Mouse (Mus musculus): ENCODE measurements at regions not wholly inside any gene's neighbourhood (a gene's known extent, or its start where the extent isn't known, plus 50 kb on each side); places are given as distances from the start of the nearest gene placed in this dataset.
A peak's percentile ranks its signal among the peaks of the same experiment; 100 is the strongest.

DNA sequence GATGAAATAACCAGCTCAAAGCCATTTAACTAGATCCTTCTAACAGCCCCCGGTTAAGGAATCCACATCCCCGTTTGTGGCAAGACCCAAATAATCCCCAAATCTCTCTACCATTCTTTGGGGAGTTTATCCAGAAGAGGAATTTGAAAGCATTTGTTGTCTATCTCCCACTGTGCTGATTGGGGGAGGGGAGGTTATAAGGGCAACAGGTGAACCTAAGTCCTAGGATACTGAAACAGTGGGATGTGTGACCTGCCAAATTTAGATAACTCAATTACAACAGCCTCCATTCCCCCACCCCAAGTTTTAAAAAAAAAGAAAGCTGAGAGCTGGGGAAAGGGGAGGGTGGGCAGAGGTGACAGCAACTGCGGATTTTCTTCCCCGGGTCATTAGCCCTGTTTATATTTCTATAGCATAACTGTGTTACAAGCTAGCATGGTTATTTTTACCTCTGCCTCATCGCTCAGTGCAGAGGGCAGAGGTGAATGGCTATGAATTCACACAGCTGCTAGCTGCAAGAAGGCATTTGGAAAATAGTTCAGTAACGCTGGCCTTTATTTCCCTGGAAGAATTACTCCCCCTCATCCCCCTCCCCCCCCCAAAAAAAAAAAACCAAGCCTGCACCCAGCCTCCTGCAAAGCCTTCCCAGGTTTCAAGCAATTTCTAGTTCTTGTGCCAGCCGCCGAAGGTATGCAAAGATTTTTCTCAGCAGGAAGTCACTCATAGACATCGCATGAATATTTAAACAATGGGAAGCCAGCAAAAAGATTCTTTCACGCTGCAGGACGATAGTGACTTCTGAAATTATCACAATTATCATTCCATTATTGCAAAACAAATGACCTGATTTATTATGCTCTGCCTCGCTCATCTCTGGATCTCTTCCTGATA lies 388.5 kb upstream of the Acvr2a start:
- no peaks in the 10 kb centered on the region for H3K27me3 ChIP-seq
- no peak for DNase-seq (ENCODE audit: low read depth, low spot score)
- no peak for TF ChIP-seq CTCF (IDR thresholded peaks at IDR 0.05)
- POLR2A ChIA-PET = no interaction called here
- CTCF ChIA-PET = interaction anchor here (0.8 kb wide), 1 partner anchor 13 kb away, joined by 3 read pairs; no protein-coding TSS in a partner anchor
- ATAC-seq = no peak
- in situ Hi-C loops (cut with MboI; ENCODE audit: low pct_unique_long_range_greater_than_20kb) = no loop called here

DNA sequence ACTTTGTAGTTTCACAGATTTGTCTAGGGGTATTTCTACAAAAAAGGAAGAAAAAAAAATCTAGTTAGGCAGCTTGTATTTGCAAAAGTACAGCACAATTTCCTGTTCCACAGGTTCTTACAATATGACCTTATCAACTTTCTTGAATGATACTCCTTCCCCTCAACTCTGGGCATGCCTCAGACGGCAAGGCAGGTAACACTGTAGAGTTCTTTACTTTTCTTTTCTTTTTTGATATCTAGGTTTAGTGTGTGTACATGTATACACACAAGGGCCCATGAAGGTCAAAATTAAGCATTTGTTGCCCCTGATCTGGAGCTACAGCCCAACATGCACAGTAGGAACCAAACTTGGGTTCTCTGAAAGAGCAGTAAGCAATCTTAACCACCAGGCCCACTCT lies 381.4 kb upstream of the Acvr2a start:
- no peak for DNase-seq (ENCODE audit: low read depth, low spot score)
- H3K27me3 ChIP-seq = no peaks in the 10 kb centered on the region
- CTCF ChIA-PET = interaction anchor here (1.2 to 2.0 kb wide), 2 partner anchors 16 to 18 kb away, joined by 3 to 5 read pairs; no protein-coding TSS in a partner anchor
- in situ Hi-C loops (cut with MboI; ENCODE audit: low pct_unique_long_range_greater_than_20kb) = no loop called here
- no peak for TF ChIP-seq CTCF (IDR thresholded peaks at IDR 0.05)
- POLR2A ChIA-PET = no interaction called here
- ATAC-seq = no peak

DNA sequence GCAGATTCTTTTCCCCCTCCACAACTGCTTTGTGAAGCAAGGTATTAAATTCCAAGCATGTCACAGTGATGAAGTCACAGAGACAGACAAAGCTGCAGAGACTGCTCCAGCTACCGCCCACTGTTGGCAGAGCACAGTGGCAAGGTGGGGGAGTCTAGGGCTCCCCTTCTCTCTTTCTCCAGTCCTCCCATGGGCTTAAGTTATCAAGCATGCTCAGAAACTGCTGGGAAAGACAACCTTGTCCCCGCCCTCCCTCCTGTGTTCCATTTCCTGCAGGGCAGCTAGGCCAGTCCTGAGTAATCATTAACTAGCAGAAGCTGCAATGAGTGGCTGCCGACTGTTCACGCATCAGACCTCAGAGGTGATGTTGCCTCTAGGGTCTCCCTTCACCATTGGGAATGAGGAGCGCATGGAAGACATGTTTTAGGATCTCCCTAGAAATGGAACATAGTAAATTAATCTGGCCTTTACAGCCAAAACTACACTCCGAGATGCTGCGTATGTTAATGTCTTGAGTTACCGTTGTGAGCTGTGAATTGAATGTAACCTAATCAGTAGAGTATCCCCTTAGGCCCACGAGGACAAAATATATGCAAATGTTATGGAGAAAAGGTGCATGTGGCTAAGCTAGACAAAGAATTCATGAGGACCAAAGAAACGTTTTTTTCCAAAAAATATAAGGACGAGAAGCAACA lies 372.5 kb upstream of the Acvr2a start:
- POLR2A ChIA-PET = no interaction called here
- CTCF ChIA-PET = interaction anchor here (1.4 to 2.1 kb wide), 3 partner anchors 20 to 28 kb away, joined by 4 to 6 read pairs (median 4); no protein-coding TSS in a partner anchor
- in situ Hi-C loops (cut with MboI; ENCODE audit: low pct_unique_long_range_greater_than_20kb) = no loop called here
- peak; percentile 73 for DNase-seq (ENCODE audit: low read depth, low spot score)
- ATAC-seq = peak; percentile 97
- peak; percentile 51 for TF ChIP-seq CTCF (IDR thresholded peaks at IDR 0.05)
- no peaks in the 10 kb centered on the region for H3K27me3 ChIP-seq

GRCm38 (mm10) chr2:48441991-48442544 lies 371.8 kb upstream of the Acvr2a start:
- ATAC-seq (peak; percentile 11), DNase-seq (ENCODE audit: low read depth, low spot score) (peak; percentile 33)
- POLR2A ChIA-PET = no interaction called here
- TF ChIP-seq CTCF (IDR thresholded peaks at IDR 0.05) = no peak
- CTCF ChIA-PET = interaction anchor here (1.4 to 2.1 kb wide), 3 partner anchors 21 to 27 kb away, joined by 4 to 6 read pairs (median 4); no protein-coding TSS in a partner anchor
- H3K27me3 ChIP-seq = no peaks in the 10 kb centered on the region
- in situ Hi-C loops (cut with MboI; ENCODE audit: low pct_unique_long_range_greater_than_20kb) = no loop called here

- H3K27me3 ChIP-seq = no peaks in the 10 kb centered on the region
- DNase-seq (ENCODE audit: low read depth, low spot score) = no peak
- POLR2A ChIA-PET = no interaction called here
- no peak for ATAC-seq
- CTCF ChIA-PET = no interaction called here
- TF ChIP-seq CTCF (IDR thresholded peaks at IDR 0.05) = no peak
- in situ Hi-C loops (cut with MboI; ENCODE audit: low pct_unique_long_range_greater_than_20kb) = no loop called here
Observed at GRCm38 (mm10) chr2:48445898-48446604, 367.9 kb upstream of the Acvr2a start.

DNA sequence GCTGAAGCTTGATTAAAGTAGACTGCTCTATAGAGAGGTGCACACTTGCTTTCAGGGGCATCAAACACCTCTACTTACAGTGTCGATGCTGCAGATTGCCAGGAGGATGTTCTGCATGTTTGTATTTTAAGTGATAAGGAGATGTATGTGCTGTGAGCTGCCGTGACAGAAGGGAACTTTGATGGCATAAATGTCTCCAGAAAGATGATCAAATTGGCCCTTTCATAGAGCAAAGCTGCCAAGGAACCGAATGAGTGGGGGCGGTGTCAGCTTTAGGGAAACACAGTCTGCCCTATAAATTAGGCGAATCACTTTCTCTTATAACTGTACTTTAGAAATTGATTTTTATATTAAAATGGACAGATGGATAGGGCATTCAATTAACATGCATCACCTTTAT lies 367.3 kb upstream of the Acvr2a start:
- H3K27me3 ChIP-seq = no peaks in the 10 kb centered on the region
- ChIA-PET POLR2A (no interaction called here), CTCF (interaction anchor here (0.9 to 1.6 kb wide), 2 partner anchors 20 to 27 kb away, joined by 3 to 4 read pairs; no protein-coding TSS in a partner anchor)
- no peak for TF ChIP-seq CTCF (IDR thresholded peaks at IDR 0.05)
- ATAC-seq (no peak), DNase-seq (ENCODE audit: low read depth, low spot score) (no peak)
- in situ Hi-C loops (cut with MboI; ENCODE audit: low pct_unique_long_range_greater_than_20kb) = no loop called here

- CTCF ChIA-PET = interaction anchor here (0.9 to 1.4 kb wide), 2 partner anchors 12 to 20 kb away, joined by 3 to 4 read pairs; no protein-coding TSS in a partner anchor
- DNase-seq (ENCODE audit: low read depth, low spot score) = no peak
- no peak for ATAC-seq
- no peak for TF ChIP-seq CTCF (IDR thresholded peaks at IDR 0.05)
- H3K27me3 ChIP-seq = no peaks in the 10 kb centered on the region
- POLR2A ChIA-PET = no interaction called here
- in situ Hi-C loops (cut with MboI; ENCODE audit: low pct_unique_long_range_greater_than_20kb) = no loop called here
Observed at GRCm38 (mm10) chr2:48449165-48449842, 364.6 kb upstream of the Acvr2a start.

DNA sequence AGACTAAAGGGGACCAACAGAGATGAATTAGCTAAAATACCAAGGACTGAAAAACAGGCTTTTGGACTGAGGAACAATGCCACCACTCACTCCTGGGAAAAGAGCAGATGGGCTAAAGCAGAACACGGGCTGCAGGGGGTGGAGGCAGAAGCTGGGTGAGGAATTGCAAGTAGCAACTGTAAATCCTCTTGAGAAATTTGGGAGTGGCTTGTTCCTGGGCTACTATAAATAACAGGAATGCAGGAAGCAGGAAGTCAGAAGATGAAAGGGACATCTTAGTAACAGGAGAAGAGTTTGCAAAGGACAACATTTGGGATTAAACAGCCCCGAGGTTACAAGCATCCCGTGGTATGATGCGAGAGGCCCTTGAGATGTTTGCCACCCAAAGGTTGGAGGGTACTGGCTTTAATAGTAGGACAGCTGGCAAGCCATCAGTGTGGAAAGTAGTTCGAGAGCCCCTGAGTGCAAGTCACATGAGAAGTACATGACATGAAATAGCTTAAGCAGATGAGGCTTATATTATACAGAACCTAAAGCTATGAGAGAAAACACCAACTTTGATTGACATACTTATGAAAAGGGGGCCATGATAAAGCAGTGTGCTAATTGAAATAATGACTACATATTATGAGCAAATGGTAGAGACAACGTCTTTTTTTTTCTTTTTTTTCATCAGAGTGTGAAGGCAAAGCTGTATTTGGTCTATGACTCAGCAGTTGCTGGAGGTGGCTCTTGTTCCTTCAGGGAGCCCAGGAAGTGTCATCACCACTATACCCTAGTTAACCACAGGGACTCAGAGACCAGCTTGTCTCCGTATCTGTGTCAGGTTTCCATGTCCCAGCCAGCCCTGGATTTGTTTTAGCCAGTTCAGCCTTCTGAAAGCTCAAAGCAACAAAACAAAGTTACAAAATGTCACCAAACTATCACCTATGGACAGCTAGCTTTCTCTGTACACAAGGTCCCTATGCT lies 357.6 kb upstream of the Acvr2a start:
- ChIA-PET POLR2A (interaction anchor here (0.6 kb wide), 1 partner anchor 69 kb away, joined by 3 read pairs; no protein-coding TSS in a partner anchor), CTCF (interaction anchor here (1.0 to 2.0 kb wide), 2 partner anchors 11 to 17 kb away, joined by 3 to 8 read pairs; no protein-coding TSS in a partner anchor)
- DNase-seq (ENCODE audit: low read depth, low spot score) = no peak
- H3K27me3 ChIP-seq = no peaks in the 10 kb centered on the region
- ATAC-seq = peak; percentile 62
- TF ChIP-seq CTCF (IDR thresholded peaks at IDR 0.05) = no peak
- in situ Hi-C loops (cut with MboI; ENCODE audit: low pct_unique_long_range_greater_than_20kb) = no loop called here

GRCm38 (mm10) chr2:48457117-48457516 lies 356.8 kb upstream of the Acvr2a start:
- TF ChIP-seq CTCF (IDR thresholded peaks at IDR 0.05) = no peak
- no peak for ATAC-seq
- no peaks in the 10 kb centered on the region for H3K27me3 ChIP-seq
- in situ Hi-C loops (cut with MboI; ENCODE audit: low pct_unique_long_range_greater_than_20kb) = no loop called here
- ChIA-PET CTCF (interaction anchor here (2.0 kb wide), 1 partner anchor 10 kb away, joined by 8 read pairs; no protein-coding TSS in a partner anchor), POLR2A (interaction anchor here (0.6 kb wide), 1 partner anchor 68 kb away, joined by 3 read pairs; no protein-coding TSS in a partner anchor)
- no peak for DNase-seq (ENCODE audit: low read depth, low spot score)
